Mouse (Mus musculus): ENCODE data around the gene Osbpl3.

The Osbpl3 gene

DNA sequence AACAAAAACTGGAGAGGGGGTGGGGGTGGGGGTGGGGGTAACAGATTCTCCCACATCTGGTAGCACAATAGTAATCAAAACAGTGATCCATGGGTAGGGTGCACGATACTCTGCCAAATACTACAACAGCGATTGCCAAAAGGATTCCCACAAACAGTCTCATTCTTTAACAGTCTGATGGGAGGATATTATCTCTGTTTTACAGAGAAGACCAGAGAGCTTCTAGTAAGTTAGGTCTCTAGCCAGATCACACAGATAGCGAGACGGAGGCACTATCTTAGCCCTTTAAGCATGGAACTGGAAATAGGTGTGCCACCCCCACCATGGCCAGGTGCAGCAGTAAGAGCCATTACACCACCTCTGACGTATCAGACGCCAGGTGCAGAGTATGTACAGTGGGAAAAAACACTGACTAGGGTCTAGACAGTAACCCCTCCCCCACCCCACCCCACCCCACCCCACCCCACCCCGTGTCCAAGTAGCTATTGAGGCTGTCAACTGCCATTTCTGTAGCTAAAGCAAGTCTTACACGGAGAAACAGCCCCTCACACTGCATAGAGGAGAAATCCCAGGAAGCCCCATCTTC is 84.4 kb downstream of the Osbpl3 start:
- DNase-seq (ENCODE audit: low spot score), result no peak

- DNase-seq (ENCODE audit: low spot score), result no peak
These were observed 87.3 kb downstream of the Osbpl3 start for GRCm38 (mm10) chr6:50368502-50369292.

- DNase-seq (ENCODE audit: low spot score), result no peak
These were observed 88.2 kb downstream of the Osbpl3 start for GRCm38 (mm10) chr6:50367836-50368235.

GRCm38 (mm10) chr6:50366724-50367123 is 89.3 kb downstream of the Osbpl3 start:
- DNase-seq (ENCODE audit: low spot score), result no peak

DNA sequence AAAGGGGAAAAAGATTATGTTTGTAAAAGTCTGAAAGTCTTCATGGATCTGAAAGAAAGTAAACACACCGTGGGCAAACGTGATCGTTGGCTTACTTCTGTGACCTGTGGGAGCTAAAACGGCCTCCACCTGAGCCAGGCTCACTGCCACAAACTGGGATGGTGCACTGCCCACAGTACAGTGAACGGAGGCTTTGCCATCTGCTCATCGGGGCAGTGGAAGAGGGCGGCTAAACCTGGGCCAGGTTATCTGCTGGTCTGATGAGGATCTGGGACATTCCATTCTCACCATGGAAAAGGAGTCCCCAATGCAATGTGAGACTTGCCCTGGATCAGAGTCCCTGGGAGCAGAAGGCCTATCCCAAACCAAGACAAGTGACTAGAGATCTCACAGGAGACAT is 89.7 kb downstream of the Osbpl3 start:
- no peak for DNase-seq (ENCODE audit: low spot score)

GRCm38 (mm10) chr6:50364364-50364763 is 91.6 kb downstream of the Osbpl3 start:
- no peak for DNase-seq (ENCODE audit: low spot score)

DNA sequence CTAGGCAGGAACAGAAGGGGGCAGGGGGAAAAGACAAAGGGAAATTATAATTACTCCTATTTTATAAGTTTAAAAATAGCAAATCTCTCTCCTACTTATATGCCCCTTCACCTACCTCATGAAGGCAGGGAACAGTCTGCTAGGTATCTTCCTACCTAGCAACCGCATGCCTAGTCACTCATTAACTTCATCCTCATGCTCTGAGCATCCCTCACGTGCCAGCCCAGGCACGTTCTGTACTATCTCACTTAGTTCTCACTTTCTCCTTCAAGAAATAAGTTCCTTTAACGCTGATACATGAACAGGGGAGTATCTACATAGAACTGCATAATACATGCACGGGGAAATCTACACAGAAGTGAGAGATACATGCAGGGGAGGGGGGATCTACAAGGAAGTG is 92.6 kb downstream of the Osbpl3 start:
- no peak for DNase-seq (ENCODE audit: low spot score)

DNA sequence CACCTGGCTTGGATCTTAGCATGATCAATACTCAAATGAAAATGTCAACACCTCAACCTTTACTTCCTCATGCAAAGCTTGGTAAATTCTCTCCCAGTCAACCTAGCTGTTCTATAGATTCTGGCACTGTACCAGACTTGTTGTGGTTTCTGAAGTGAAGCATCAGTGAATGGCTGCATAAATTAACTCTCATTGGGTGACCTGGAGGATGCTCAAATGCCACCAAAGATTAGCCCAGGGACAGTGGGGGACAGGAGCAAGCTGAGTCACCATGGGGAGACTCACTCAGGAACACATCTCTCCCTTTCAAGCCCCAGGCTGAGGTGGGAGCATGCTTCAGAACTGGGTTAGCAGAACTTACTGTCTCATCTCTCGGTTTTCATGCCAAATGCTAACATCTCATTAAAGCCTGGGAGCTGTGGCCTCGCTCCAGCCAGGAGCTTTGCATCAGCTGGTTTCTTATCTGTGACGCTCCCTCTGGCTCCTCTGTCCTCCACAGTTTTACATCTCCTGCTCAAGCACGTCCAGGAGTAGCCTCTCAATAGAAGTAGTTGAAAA is 93.2 kb downstream of the Osbpl3 start:
- DNase-seq (ENCODE audit: low spot score), result no peak

GRCm38 (mm10) chr6:50362196-50362595 is 93.8 kb downstream of the Osbpl3 start:
- no peak for DNase-seq (ENCODE audit: low spot score)

- DNase-seq (ENCODE audit: low spot score), result no peak
These were observed 97.8 kb downstream of the Osbpl3 start for GRCm38 (mm10) chr6:50358104-50358679.

DNA sequence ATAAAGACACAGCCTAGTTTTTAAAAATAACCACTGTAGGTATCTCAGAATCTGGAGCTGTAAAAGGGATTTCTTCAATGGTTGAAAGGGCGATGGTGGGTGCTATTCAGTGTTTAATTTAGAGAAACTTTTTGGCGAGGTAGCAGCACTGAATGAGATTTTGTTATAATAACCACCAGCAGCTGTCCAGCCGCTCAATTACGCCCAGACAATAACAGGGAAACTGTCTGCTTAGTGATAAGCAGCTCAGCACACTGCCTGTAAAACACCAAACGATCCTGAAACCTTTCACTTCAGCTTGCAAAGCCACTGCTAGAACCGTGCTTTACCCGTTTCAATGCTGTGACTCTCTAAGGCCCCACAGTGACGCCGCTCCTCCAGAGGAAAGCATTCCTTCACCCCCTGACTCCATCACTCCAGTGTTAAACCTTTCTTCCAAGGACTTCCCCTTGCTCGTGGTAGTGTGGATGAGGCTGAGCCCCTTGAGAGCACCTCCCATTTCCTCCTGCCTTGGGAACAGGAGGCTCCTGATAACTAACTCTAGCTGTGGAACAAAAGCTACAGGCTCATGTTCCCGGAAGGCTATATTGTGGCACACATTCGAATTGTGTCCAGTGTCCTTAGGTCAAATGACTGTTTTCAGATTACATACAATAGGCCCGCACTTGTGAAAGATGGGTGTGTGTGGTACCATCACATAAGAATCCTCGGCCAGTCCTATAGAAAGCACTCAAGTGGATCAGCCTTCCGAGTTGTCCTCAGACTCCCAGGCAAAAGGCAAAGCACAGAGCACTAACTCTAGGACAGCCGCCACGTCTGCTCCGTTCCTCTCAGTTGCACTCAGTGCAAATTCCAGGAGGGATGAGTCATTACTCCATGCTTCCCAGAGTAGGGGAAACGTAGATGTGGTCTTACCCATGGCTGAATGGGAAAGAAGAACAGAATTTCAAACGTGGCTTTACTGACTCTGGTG is 101.0 kb downstream of the Osbpl3 start:
- DNase-seq (ENCODE audit: low spot score), result no peak

DNA sequence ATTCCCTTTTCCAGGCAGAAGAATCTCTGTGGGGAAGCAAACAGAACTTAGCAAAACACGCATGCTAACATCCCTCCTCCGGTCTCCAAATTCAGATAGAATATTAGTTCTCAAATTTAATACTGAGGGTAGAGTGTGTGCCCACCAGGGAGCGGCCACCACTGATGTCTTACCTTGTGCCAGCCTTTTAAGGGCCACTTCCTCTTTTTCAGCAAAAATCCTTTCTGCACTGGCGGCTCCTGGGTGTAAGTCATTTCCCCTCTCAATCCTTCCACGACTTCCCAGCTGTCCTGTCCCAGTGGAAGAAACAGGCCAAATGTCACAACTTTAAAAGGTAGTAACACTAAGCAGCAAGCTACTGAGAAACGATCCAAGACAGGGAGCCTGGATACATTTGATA is 103.2 kb downstream of the Osbpl3 start:
- DNase-seq (ENCODE audit: low spot score), result no peak

- DNase-seq (ENCODE audit: low spot score), result no peak
These were observed 105.1 kb downstream of the Osbpl3 start for GRCm38 (mm10) chr6:50350911-50351310.

DNA sequence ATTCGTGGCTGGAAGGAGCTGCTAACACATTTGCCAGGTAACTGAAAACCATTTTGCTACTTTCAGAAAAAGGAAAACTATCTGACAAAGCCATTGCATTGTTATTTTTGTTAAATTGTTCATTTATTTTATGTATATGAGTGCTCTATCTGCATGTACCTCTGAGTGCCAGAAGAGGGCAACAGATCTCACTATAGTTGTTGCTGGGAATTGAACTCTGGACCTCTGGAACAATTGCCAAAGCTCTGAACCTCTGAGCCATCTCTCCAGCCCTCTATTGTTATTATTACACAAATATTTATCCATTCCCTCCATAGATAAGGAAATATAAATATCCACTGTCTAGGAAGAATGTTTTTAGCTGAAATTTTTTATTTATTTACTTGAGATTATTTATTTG is 107.4 kb downstream of the Osbpl3 start:
- no peak for DNase-seq (ENCODE audit: low spot score)

GRCm38 (mm10) chr6:50346204-50346603 is 109.8 kb downstream of the Osbpl3 start:
- DNase-seq (ENCODE audit: low spot score), result no peak

DNA sequence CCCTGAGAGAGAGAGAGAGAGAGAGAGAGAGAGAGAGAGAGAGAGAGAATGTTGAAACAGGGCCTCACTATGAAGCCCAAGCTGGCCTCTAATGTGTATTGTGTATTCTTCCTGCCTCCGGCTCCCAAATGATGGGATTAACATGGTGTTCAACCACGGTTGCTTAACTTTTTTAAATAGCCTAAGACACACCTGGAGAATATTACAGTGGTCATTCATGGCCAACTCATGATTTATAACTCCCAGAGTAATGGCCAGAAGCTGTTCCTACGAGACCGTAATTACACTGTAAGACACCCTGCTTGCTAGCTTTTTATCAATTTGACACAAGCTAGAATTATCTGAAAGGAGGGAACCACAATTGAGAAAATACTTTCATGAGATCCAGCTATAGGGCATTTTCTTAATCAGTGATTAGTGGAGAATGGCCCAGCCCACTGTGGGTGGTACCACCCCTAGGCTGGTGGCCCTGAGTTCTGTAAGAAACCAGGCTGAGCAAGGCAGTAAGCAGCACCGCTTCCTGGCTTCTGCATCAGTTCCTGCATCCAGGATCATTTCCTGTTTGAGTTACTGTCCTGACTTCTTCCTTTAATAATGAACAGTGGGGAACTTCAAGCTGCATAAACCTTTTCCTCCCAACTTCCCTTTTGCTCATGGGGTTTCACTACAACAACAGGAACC is 115.6 kb downstream of the Osbpl3 start:
- no peak for DNase-seq (ENCODE audit: low spot score)

DNA sequence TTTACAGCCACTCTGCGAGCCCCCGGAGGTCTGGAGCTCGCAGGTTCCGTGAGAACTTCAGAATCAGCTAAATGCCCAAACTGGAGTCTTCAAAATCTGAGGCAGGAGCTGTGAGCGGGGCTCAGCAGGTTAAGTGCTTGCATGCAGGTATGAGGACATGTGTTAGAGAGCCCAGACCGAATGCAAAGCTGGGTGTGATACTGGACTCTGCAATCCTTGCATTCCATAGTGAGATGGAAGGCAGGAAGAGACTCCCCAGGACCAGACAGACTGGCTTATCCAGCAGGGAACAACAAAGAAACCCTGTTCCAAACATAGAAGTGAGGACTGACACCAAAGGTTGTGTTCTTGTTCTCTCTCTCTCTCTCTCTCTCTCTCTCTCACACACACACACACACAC is 118.6 kb downstream of the Osbpl3 start:
- DNase-seq (ENCODE audit: low spot score), result no peak

GRCm38 (mm10) chr6:50336376-50336775 is 119.6 kb downstream of the Osbpl3 start:
- DNase-seq (ENCODE audit: low spot score), result no peak

DNA sequence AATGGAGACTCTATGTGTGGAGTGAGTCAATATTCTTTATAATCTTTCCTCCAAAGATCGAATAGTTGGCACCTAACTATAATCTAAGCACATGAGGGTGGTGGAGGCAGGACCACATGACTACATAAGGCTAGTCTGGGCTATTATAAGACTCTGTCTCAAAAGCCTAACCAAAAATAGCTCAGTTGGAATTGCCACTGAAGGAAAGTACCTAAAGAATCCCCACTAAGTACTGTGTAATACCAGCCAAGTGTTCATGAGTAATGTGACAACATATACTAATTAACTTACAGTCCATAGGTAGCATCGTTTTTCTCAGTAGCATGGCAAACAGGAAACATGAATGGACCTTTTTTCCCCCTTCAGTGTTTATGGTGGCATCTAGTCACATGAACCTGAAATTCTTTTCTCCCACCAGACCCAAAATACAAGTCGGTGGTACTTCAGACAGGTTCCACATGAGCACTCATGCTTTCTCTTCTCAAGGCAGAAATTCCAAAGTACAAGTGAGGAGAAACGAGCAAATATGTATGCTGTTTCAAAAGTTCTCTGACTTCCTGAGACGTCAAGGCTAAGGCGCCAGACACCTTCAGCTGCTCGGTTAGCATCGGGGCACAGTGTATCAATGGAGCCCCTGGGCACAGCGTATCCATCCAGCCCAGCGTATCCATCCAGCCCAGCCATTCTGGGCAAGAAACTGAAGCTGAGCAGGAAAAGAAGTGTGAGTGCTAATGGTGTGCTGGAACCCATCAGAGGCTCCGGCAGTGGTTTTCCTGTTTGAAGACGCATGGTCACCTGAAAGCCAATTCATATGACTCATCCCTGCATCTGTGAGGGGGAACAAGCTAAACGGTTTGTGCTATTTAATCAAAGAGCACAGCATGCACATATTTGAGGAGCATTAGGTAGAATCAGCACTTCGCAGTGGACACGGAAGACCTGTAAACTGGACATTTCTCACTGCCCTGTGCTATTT is 120.9 kb downstream of the Osbpl3 start:
- DNase-seq (ENCODE audit: low spot score), result no peak

GRCm38 (mm10) chr6:50333346-50333745 is 122.7 kb downstream of the Osbpl3 start:
- no peak for DNase-seq (ENCODE audit: low spot score)
